Mouse (Mus musculus) embryo, embryonic 10.5 days (tissue): ENCODE data around the gene Fam71d.
A peak's percentile ranks its signal among the peaks of the same experiment; 100 is the strongest.

Source experiments
- DNase-seq: peaks from one replicate; pipeline ENCODE4 v3.0.0-alpha.2; 2015; ENCODE audit warnings: low spot score

Gene Fam71d

GRCm38 (mm10) chr12:78691325-78691724 lies at the start of gene Fam71d:
Gene Fam71d, plus strand, starts transcription at chr12:78691535.
- DNase-seq = no peak

- DNase-seq = no peak
Observed at GRCm38 (mm10) chr12:78643691-78644090, 47.6 kb upstream of the Fam71d start.

- no peak for DNase-seq
Observed at GRCm38 (mm10) chr12:78645282-78645681, 46.1 kb upstream of the Fam71d start.

GRCm38 (mm10) chr12:78659718-78660304 lies 31.5 kb upstream of the Fam71d start:
- no peak for DNase-seq

- DNase-seq = no peak
Observed at GRCm38 (mm10) chr12:78678101-78678806, 13.1 kb upstream of the Fam71d start.

- DNase-seq = no peak
Observed at GRCm38 (mm10) chr12:78678807-78679189, 12.5 kb upstream of the Fam71d start.

- DNase-seq = no peak
Observed at GRCm38 (mm10) chr12:78681048-78681447, 10.3 kb upstream of the Fam71d start.

- no peak for DNase-seq
Observed at GRCm38 (mm10) chr12:78682279-78682678, 9.1 kb upstream of the Fam71d start.

- no peak for DNase-seq
Observed at GRCm38 (mm10) chr12:78685669-78686215, 5.6 kb upstream of the Fam71d start.

- no peak for DNase-seq
Observed at GRCm38 (mm10) chr12:78688876-78689275, 2.5 kb upstream of the Fam71d start.

GRCm38 (mm10) chr12:78693281-78693680 lies 1.9 kb downstream of the Fam71d start:
- no peak for DNase-seq

- DNase-seq = no peak
Observed at GRCm38 (mm10) chr12:78717783-78718182, 26.4 kb downstream of the Fam71d start.

GRCm38 (mm10) chr12:78727723-78728122 lies 36.4 kb downstream of the Fam71d start:
- no peak for DNase-seq

- no peak for DNase-seq
Observed at GRCm38 (mm10) chr12:78739633-78740032, 48.3 kb downstream of the Fam71d start.

- no peak for DNase-seq
Observed at GRCm38 (mm10) chr12:78740289-78740688, 49.0 kb downstream of the Fam71d start.

- DNase-seq = no peak
Observed at GRCm38 (mm10) chr12:78746226-78746625, 54.9 kb downstream of the Fam71d start.

- DNase-seq = no peak
Observed at GRCm38 (mm10) chr12:78747406-78747805, 56.1 kb downstream of the Fam71d start.

GRCm38 (mm10) chr12:78748113-78748512 lies 56.8 kb downstream of the Fam71d start:
- peak; percentile 58 for DNase-seq

GRCm38 (mm10) chr12:78748557-78749377 lies 57.4 kb downstream of the Fam71d start, which contains the start of gene Mpp5:
Gene Mpp5, plus strand, starts transcription at chr12:78748907.
- peak; percentile 98 for DNase-seq

- DNase-seq = peak; percentile 71
Observed at GRCm38 (mm10) chr12:78749378-78749801, 58.1 kb downstream of the Fam71d start.

GRCm38 (mm10) chr12:78761979-78762378 lies 70.6 kb downstream of the Fam71d start:
- no peak for DNase-seq

- DNase-seq = no peak
Observed at GRCm38 (mm10) chr12:78769031-78769713, 77.8 kb downstream of the Fam71d start.
